Mouse (Mus musculus) hindbrain, embryonic 11.5 days (tissue): ENCODE measurements around the gene Tnfaip2. TPM values are rescaled to one million over a fixed set of nuclear protein-coding genes. Genes with fewer than 3 reads are reported as not detected.

ENCODE experiments used
- ATAC-seq: fragments of 200-750 bp; cut with Nextera tagmentation; 2 replicates; pipeline ENCODE4 v1.8.0; 2017; ENCODE audit warnings: mild to moderate bottlenecking, moderate TSS enrichment, moderate library complexity; ENCODE audit not compliant: low FRiP score
- DNase-seq: peaks from one replicate; pipeline ENCODE4 v3.0.0-alpha.2; 2015; ENCODE audit warnings: low spot score
- H3K27ac ChIP-seq: fragments of 300-500 bp; sonication (generic); 2 replicates; pipeline ENCODE4 v1.5.1; 2014; ENCODE audit warnings: mild to moderate bottlenecking, low read depth, low read length
- H3K27me3 ChIP-seq: fragments of 300-500 bp; sonication (generic); 2 replicates; pipeline ENCODE4 v1.6.1; 2014; ENCODE audit warnings: mild to moderate bottlenecking, low read length, moderate library complexity, mixed read lengths; ENCODE audit not compliant: control insufficient read depth, insufficient read depth
- H3K36me3 ChIP-seq: fragments of 300-500 bp; sonication (generic); 2 replicates; pipeline ENCODE4 v1.6.1; 2014; ENCODE audit warnings: mild to moderate bottlenecking, low read length, moderate library complexity, mixed read lengths; ENCODE audit not compliant: control insufficient read depth, insufficient read depth
- H3K4me1 ChIP-seq: fragments of 300-500 bp; sonication (generic); replicated peaks from 2 replicates; pipeline ENCODE4 v1.6.1; 2014; ENCODE audit warnings: low read length, mixed read lengths; ENCODE audit not compliant: control insufficient read depth, insufficient read depth
- H3K4me2 ChIP-seq: fragments of 300-500 bp; sonication (generic); replicated peaks from 2 replicates; pipeline ENCODE4 v1.6.1; 2014; ENCODE audit warnings: mild to moderate bottlenecking, low read depth, low read length
- H3K4me3 ChIP-seq: fragments of 300-500 bp; sonication (generic); 2 replicates; pipeline ENCODE4 v1.5.1; 2014; ENCODE audit warnings: low read depth, low read length
- H3K9ac ChIP-seq: fragments of 300-500 bp; sonication (generic); 2 replicates; pipeline ENCODE4 v1.6.1; 2014; ENCODE audit warnings: low read depth, low read length
- H3K9me3 ChIP-seq: fragments of 300-500 bp; sonication (generic); 2 replicates; pipeline ENCODE4 v1.6.1; 2016; ENCODE audit warnings: low read length; ENCODE audit not compliant: control insufficient read depth
- WGBS: fragments of 180-500 bp; shearing (Covaris S2); extraction: QIAGEN DNeasy Blood & Tissue Kit; methylation state at CpG from one replicate; pipeline ENCODE4 v1.1.7; 2014; 5-methylcytosine and 5-hydroxymethylcytosine counted together
- polyA plus RNA-seq: library from polyadenylated mRNA; unstranded; fragments of >200 nt; fragmentation: Nextera tagmentation; extraction: Ambion mirVana; gene quantifications from 2 replicates; pipeline ENCODE4 v1.2.1, GENCODE M21; 2014

Gene Tnfaip2
- polyA plus RNA-seq, 1 experiment from 2014 or later = 1.9 TPM

GRCm38 (mm10) chr12:111412581-111413284 lies 29.5 kb upstream of the Tnfaip2 start:
- Histone ChIP-seq H3K4me2 (peak overlapping the region; percentile 38), H3K9ac (peak overlapping the region; percentile 38; the same call in 1 of the 2 replicates), H3K9me3 (no peaks in the 10 kb centered on the region), H3K27ac (no peak overlapping the region), H3K27me3 (peaks cover 6% of the 10 kb centered on the region), H3K4me1 (peaks cover 2% of the 10 kb centered on the region), H3K4me3 (peak overlapping the region; percentile 10; the same call in 1 of the 2 replicates), H3K36me3 (no peaks in the 10 kb centered on the region)
- ATAC-seq = 0 out of 2 replicates have a peak, but pooled peaks have one; percentile 6
- no peak for DNase-seq
- 16% methylated on average over 12 of the region's 12 CpGs for WGBS

DNA sequence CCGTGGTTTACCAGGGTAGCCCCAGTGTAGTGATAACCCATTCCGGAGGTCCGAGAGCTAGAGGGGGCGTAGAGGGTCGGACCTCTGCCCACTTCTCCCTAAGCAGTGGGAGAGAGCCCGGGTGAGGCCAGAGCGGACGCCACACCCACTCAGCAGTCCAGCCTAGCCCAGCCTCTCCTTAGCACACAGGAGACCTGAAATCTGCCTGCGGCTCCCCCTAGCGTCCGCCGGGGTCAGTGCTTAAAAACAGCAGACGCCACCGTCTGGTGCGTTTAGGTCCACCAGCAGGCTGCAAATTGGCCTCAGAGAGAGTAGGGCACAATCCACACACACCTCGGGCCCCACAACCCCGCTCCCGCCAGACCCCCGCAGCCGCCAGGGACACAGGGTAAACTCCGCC lies 29.0 kb upstream of the Tnfaip2 start:
- Histone ChIP-seq H3K4me2 (peak overlapping the region; percentile 38), H3K27me3 (0 out of 2 replicates have a peak, but pooled peaks cover 4% of the 10 kb centered on the region), H3K4me1 (peaks cover 2% of the 10 kb centered on the region), H3K9me3 (no peaks in the 10 kb centered on the region), H3K27ac (no peak overlapping the region), H3K9ac (peak overlapping the region; percentile 38; the same call in 1 of the 2 replicates), H3K4me3 (peak overlapping the region; percentile 10; the same call in 1 of the 2 replicates), H3K36me3 (no peaks in the 10 kb centered on the region)
- 2% methylated on average over 21 of the region's 21 CpGs for WGBS
- ATAC-seq = peak; percentile 72
- peak; percentile 94 for DNase-seq

- Histone ChIP-seq H3K9me3 (no peaks in the 10 kb centered on the region), H3K27me3 (peaks cover 12% of the 10 kb centered on the region), H3K9ac (no peak within 1 kb of the TSS), H3K27ac (no peak within 1 kb of the TSS), H3K4me2 (peak within 1 kb of the TSS; percentile 38), H3K36me3 (no peaks in the 10 kb centered on the region), H3K4me3 (no peak within 1 kb of the TSS), H3K4me1 (no peaks in the 10 kb centered on the region; the same call in none of the 2 replicates)
- peak; percentile 44; the same call in 1 of the 2 replicates for ATAC-seq
- DNase-seq = peak; percentile 46
- 3% methylated on average over 17 of the region's 17 CpGs for WGBS
Measured at GRCm38 (mm10) chr12:111416921-111417779, 25.1 kb upstream of the Tnfaip2 start, which contains the start of gene Exoc3l4. TSS of gene Exoc3l4 (plus strand) at chr12:111417017.

DNA sequence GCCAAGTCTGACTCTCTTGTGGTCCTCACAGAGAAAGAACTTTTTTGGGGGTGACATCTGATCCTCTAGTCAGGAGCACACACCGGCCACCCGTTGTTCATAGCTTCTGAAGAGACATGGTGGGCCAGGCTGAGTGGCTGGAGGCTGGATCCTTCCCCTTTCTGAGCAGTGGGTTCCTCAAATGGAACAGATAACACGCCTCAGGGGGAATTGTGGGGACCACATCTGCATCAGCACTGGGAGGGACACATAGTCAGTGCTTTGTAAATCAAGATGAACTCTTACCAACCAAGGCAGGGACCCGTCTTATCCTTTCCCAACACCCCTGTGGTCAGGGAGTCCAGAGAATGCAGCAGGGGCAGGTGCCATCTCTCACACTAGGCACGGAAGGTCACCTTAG lies 22.4 kb upstream of the Tnfaip2 start:
- DNase-seq (no peak), ATAC-seq (no peak)
- no peaks in the 10 kb centered on the region; the same call in 1 of the 2 replicates for H3K4me1 ChIP-seq
- H3K4me3 ChIP-seq = no peak overlapping the region
- no peak overlapping the region for H3K27ac ChIP-seq
- no peak overlapping the region for H3K9ac ChIP-seq
- no peak overlapping the region for H3K4me2 ChIP-seq
- H3K36me3 ChIP-seq = no peaks in the 10 kb centered on the region
- 79% methylated on average over 5 of the region's 5 CpGs for WGBS
- peaks cover 40% of the 10 kb centered on the region for H3K27me3 ChIP-seq
- no peaks in the 10 kb centered on the region for H3K9me3 ChIP-seq

DNA sequence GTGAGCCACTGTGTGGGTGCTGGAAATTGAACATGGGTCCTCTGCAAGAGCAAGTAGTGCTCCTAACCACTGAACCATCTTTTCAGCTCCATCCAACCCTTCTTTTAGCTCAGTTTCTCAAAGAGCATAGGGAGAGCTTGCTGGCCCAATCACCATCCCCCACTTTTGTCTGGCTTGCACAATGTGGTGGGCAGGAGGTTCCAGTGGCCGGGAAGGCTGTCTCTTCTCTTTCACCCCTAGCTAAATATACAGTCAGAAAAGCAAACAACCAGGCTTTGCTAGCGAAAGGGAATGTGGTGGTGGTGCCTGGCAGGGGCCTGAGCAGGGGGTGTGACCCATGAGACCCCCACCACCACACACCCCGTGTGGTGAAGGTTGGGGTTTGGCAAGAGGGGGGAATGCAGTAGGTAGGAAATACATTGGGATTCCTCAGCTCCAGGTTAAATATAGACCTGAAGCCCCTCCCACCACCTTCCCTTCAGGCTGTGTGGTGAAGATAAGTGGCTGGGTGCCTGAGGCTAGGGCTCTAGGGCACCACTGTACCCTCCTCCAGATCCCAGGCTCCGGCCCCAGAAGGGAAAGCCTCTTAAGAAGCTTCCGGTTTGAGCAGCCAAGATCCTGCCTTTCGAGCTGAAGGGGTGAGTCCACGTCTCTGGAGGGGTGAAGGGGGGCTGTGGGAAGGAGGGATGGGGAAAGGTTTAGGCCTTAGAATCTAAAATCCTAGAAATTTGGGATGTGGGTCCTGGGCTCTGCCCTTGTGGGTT lies 21.1 kb upstream of the Tnfaip2 start:
- 58% methylated on average over 7 of the region's 7 CpGs for WGBS

GRCm38 (mm10) chr12:111422852-111423251 lies 19.4 kb upstream of the Tnfaip2 start:
- H3K4me1 ChIP-seq = no peaks in the 10 kb centered on the region
- H3K27ac ChIP-seq = no peak overlapping the region
- no peaks in the 10 kb centered on the region for H3K9me3 ChIP-seq
- H3K4me3 ChIP-seq = no peak overlapping the region
- 43% methylated on average over 5 of the region's 5 CpGs for WGBS
- H3K9ac ChIP-seq = no peak overlapping the region
- ATAC-seq (no peak), DNase-seq (no peak)
- peaks cover 59% of the 10 kb centered on the region for H3K27me3 ChIP-seq
- H3K4me2 ChIP-seq = no peak overlapping the region
- H3K36me3 ChIP-seq = no peaks in the 10 kb centered on the region

More for the DNA sequence above, 21.1 kb upstream of the Tnfaip2 start:
- Histone ChIP-seq H3K4me2 (no peak overlapping the region), H3K9ac (no peak overlapping the region), H3K9me3 (no peaks in the 10 kb centered on the region), H3K4me3 (no peak overlapping the region), H3K4me1 (no peaks in the 10 kb centered on the region; the same call in 1 of the 2 replicates), H3K27me3 (peaks cover 50% of the 10 kb centered on the region), H3K36me3 (no peaks in the 10 kb centered on the region), H3K27ac (no peak overlapping the region)
- no peak for DNase-seq
- ATAC-seq = no peak

DNA sequence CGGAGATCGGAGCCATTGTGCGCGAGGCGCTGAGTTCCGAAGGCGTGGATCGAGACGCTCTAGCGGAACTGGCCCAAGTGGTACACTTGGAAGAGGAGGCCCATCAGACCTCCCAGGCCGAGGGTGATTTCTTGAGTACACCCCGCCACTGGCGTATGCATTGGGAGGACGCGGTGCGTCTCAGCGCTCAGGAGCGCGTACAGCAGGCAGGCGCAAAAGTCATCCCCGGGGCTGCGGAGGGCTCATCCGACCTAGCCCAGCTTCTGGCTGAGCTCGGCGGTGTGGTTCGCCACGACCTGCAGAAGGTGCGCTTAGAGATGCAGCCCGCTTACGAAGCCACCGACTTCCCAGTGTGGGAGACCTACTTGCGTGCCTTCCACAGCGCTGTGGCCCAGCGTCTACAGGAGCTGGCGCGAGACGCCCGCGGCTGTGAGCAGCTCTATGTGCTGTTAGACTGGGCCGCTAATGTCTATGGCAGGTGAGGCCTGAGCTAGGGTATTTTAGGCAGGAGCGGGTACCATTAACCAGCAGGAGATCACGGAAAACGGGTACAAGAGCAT lies 18.6 kb upstream of the Tnfaip2 start:
- WGBS = 4% methylated on average over 43 of the region's 43 CpGs
- Histone ChIP-seq H3K4me2 (peak overlapping the region; percentile 34; the same call in 1 of the 2 replicates), H3K4me3 (peak overlapping the region; percentile 10; the same call in 1 of the 2 replicates), H3K27me3 (peaks cover 67% of the 10 kb centered on the region), H3K9ac (no peak overlapping the region; the same call in 1 of the 2 replicates), H3K9me3 (no peaks in the 10 kb centered on the region), H3K4me1 (no peaks in the 10 kb centered on the region), H3K36me3 (no peaks in the 10 kb centered on the region), H3K27ac (no peak overlapping the region)
- DNase-seq (peak; percentile 40), ATAC-seq (no peak)

DNA sequence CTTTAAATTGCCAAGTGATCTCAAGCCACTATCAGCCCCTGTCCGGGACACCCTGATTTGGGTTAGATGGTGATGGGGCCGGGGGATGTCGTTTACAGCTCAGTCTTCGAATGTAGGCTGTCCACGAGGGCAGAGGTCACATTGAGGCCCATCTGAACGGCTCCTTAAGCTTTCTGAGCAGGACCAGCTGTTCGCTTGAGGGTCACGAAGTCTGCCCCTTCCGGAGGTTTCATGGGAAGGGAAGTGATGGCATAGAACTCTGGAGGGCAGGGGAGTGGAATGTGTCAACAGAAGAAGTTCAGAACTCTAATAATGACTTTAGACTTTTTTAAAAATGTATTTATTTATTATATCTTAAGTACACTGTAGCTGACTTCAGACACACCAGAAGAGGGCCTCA lies 17.7 kb upstream of the Tnfaip2 start:
- no peak overlapping the region for H3K27ac ChIP-seq
- no peaks in the 10 kb centered on the region; the same call in 1 of the 2 replicates for H3K4me1 ChIP-seq
- H3K9ac ChIP-seq = no peak overlapping the region
- no peak overlapping the region for H3K4me2 ChIP-seq
- peaks cover 74% of the 10 kb centered on the region for H3K27me3 ChIP-seq
- DNase-seq (no peak), ATAC-seq (no peak)
- WGBS = 20% methylated on average over 9 of the region's 9 CpGs
- no peaks in the 10 kb centered on the region for H3K36me3 ChIP-seq
- H3K4me3 ChIP-seq = no peak overlapping the region
- no peaks in the 10 kb centered on the region for H3K9me3 ChIP-seq
